Mouse (Mus musculus) spleen, postnatal 4 days (tissue): ENCODE measurements around the gene Dstn.
A peak's percentile ranks its signal among the peaks of the same experiment; 100 is the strongest.

Experiments
- DNase-seq, 2 experiments: peaks; one replicate each; pipeline ENCODE4 v3.0.0; 2022; ENCODE audit warnings: low spot score in 2 of 2

Dstn gene

GRCm38 (mm10) chr2:143915600-143916135 lies 548 bp downstream of the Dstn start:
- DNase-seq, result peak in 1 of 2 experiments; percentile 41

GRCm38 (mm10) chr2:143916229-143916628 lies 1.1 kb downstream of the Dstn start:
- peak in 1 of 2 experiments; percentile 43 for DNase-seq

DNA sequence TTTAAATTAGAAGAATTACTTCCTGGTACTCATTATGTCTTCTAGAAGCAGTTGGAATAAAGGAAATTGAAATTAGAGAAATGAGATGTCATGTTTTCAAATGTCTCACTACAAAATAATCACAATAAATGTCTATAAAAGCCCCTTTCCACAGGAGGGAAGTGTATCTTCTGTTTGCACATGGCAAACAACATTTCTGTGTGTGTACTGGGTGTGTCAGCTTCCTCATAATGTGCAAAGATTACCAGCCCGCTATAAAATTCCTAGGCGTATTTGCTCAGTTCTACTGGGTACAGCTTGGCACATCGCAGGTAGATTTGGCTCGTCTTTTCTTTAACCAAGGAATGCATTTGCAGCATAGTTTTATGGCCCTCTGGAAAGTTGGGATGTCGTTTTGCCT lies 2.5 kb downstream of the Dstn start:
- no peak for DNase-seq

DNA sequence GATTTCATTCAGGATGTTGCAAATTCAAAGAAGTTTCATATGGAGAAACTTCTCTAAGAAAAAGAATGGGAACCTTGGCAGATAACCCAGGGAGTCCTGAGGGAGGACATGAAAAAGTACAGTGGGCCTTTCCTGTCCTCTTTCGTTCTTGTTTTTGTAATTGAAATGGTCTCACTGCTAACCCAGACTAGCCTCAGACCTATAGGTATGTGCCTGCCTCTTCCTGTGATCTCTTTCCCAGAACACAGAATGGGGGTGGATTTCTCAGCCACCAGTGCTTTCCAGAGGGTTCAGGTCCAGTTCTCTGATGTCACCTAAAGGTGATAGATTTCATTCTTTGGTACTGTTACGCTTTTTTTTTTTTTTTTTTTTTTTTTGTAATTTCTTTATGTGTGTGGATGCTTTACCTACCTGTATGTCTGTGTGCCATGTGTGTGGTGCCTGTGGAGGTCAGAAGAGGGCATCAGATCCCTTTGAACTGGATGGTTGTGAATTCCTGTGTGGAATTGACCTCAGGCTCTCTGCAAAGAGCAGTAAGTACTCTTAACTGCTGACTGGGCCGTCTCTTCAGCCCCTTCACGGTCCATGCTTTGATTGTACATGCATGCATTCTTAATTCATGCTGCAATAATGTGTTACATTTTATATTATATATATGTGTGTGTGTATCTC lies 3.8 kb downstream of the Dstn start:
- DNase-seq, result no peak

- DNase-seq, result no peak
Observed at GRCm38 (mm10) chr2:143924085-143924484, 9.0 kb downstream of the Dstn start.

DNA sequence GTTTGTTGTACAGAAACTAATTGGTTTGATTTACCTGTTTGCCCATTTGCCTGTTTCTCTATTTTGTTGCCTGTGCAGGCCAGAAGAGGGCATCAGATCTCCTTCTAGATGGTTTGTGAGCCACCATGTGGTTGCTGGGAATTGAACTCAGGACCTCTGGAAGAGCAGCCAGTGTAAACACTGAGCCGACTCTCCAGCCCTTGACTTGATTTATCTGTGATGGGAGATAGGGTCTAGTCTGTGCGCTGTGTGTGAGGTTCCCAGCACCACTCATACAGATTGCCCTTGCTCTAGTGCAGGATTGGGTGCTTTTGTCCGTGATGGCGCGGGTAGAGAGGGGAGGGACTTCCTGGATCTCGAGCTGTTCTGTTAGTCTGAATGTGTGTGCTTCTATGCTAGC lies 10.7 kb downstream of the Dstn start:
- DNase-seq, result no peak

- no peak for DNase-seq
Observed at GRCm38 (mm10) chr2:143929607-143930311, 14.6 kb downstream of the Dstn start.

DNA sequence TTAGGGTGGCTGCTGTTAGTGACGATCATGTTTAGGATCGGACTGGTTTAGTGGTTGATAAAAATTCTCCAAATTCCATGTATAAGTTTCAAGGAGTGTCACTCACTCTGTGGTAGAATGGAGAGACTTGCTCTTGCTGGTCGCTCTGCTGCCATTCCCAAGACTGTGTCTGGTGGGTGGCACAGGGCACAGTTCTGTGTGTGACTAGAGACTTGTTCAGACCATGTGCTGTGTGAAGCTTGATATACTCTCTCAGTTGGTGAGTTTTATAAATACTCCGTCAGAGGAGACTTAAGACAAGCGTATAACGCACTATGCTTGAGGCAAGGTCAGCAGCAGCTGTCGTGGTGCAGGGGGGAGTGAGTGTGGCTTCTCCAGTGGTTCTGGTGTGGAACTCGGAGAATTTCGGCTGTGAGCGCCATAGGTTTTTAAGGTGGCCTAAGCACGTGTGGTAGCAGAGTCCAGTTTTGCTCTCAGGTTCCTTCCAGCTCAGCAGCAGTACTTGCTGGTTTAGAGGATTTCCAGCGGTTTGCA lies 17.3 kb downstream of the Dstn start:
- DNase-seq, result no peak

DNA sequence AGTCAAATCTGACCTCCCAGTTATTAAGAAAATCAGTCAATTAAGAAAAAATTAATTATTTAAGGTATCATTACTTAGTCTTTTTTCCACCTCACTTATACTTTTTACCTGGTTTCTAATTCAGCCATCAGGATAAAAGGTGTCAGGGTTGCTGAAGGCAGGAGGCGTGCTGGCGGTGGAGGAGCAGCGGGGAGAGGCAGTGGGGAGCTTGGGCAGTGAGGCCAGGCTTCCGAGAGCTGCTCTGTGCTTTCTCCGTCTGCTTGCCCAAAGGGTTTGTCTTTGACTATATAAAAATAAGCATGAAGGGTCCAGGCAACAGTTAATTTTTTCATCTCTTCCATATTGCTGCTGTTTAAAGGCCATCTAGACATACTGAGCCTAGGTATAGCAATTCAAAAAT lies 18.4 kb downstream of the Dstn start:
- DNase-seq, result no peak

DNA sequence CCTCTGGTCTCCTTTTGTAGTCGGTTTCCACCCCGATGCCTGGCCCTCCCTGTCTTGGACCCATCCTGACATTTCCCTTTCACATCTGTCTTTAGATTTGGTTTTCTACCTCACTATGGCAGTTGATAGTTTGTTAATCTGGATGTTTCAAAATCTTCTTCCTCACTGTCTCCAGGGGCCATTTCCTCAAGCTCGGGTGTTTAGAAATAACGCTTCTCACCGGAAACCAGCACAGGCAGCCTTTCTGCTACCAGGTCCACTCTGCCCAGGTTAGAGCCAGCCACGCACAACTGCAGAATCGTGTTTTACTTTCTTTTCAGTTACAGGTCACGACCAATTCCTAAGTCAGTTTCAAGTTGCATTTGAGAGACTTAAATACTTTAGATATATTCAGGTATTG lies 19.3 kb downstream of the Dstn start:
- no peak for DNase-seq

DNA sequence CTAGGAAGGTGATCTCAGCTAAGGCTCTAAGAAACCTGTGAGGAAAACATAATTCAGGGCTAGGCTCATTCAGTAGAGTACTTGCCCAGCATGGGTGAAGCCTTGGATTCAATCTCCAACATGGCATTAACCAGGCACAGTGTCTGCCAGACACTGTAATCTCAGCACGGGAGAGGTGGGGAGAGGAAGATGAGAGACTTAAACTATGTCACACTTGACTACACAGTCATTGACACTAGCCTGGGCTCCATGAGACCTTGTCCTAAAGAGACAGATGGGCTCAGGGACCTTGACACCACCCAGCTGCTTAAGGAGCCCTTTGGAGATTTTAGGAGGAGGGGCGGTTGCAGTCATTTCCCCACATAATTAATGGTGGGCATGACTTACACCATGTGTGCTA lies 22.7 kb downstream of the Dstn start:
- DNase-seq, result no peak

DNA sequence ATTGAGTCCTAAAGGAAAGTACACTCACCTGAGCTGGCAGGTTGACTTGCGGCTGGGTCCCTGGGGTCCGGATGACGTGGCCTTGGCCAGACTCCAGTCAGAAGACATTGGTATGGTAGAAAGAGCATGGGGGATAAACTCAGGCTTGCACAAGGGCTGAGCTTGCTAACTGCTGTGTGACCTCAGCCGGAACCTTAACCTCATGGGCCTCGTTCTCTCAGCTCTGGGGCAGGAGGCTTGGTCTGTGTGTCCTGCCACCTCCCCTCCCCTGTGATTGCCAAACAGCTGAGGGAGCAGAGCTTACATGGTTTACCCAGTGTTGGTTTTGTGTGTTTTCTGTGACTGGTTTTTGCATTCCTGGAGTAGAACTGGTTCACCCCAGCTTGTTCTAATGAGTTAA lies 25.3 kb downstream of the Dstn start:
- DNase-seq, result peak in 1 of 2 experiments; percentile 57

DNA sequence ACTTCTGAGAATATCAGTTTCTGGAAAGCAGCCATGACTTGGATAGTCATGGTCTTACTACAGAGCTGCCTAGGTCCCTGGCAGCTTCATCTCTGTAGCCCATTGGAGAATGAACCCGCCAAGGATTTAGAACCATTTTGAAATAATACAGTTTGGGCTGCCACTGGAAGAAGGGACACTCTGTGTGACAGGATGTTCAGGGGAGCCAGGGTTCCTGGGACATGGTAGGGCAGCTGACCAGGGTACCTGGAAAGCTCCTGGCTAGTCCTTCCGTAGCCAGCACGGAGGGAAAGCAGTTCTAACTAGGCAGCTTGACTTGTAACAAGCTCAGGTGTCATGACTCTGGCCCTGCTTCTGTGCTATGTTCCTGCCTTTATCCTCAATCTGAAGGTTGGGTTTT lies 29.7 kb downstream of the Dstn start:
- peak in 1 of 2 experiments; percentile 54 for DNase-seq

DNA sequence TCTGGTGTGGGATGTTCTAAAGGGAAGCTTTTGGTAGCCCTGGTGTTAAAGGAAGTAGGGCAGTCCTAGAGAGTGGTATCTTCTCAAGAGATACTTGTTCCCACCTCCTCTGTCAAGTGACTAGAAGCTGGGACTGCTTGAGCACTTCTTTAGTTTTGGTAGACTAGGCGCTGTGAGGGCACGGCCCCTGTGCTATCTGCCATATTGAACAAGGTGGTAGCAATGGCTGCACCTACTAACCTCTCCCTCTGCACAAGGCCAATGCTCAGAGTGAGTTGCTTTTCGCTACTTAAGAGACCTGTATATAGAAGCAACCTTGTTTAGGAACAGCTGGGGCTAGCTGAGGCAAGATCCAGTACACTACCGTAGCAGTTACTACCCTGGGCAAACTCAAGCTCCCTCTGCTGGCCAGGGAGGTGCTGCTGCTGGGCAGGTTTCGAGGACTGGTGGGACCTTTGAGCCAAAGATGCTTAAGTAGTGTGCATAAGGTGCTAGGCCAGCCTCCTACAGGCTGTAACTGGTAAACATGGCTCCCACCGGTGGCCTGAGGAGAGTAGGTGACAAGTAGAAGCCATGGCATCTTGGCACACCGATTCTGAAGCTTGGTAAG lies 30.5 kb downstream of the Dstn start:
- peak in 1 of 2 experiments; percentile 69 for DNase-seq

- peak in 1 of 2 experiments; percentile 52 for DNase-seq
Observed at GRCm38 (mm10) chr2:143946399-143946798, 31.3 kb downstream of the Dstn start.

DNA sequence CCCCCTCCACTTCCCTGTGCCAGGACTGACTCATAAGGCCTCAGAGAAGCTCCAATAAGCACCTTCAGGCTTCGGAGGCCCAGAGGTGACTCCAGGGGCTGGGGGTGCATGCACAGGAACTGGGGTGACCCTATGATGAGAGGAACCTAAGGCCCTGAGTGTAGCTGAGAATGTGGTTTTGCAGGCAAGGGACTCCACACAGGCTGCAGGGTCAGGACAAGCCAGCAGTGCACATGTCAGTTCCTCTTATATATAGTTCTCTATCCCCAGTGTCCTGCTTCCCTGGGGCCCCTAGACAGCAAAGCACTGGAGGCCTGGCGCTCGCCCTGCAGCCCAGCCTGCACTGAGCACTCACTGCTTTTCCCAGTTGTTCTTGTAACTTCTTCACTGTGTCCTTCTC lies 32.9 kb downstream of the Dstn start:
- DNase-seq, result peak in 1 of 2 experiments; percentile 60

DNA sequence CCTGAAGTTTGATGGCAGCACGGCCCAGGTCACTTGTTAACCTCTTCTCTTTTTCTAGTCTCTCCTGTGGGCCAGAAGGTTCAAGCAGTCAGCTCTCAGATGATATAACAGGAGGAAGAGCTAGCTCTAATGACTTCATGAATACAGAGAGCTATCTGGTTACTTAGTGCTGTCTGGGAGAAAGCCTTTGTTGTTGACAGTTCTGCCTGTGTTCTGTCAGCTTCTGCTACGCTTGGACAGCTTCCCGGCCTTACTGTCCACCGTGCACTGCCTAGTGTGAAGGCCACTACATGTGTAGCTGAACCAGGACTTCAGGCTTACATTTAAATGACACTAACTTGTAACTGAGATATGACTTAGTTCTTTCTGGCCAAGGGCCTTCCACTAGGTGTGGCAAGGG lies 33.3 kb downstream of the Dstn start:
- DNase-seq, result no peak

- peak in 1 of 2 experiments; percentile 57 for DNase-seq
Observed at GRCm38 (mm10) chr2:143949217-143949616, 34.1 kb downstream of the Dstn start.

GRCm38 (mm10) chr2:143950290-143951027 lies 35.3 kb downstream of the Dstn start:
- peak in 1 of 2 experiments; percentile 60 for DNase-seq

GRCm38 (mm10) chr2:143951028-143951420 lies 35.9 kb downstream of the Dstn start:
- no peak for DNase-seq

GRCm38 (mm10) chr2:143951546-143952315 lies 36.6 kb downstream of the Dstn start:
- peak in 1 of 2 experiments; percentile 58 for DNase-seq
